Comparison of ENCODE assay signal across 24 mouse cellular contexts in the genomic region with DNA sequence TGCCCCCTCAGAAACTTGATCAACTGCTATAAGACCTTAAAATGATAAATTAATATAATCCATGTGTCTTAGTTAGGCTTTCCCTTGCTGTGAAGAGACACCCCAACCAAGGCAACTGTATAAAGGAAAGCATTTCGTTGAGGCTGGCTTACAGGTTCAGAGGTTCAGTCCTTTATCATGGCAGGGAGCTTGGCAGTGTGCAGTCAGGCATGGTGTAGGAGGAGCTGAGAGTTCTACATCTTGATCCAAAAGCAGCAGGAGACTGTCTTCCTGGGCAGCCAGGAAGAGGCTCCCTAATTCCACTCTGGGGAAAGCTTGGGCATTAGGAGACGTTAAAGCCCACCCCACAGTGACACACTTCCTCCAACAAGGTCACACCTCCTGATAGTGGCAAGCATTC.
DNase-seq lines count a peak whose midpoint lies in the region; ATAC-seq lines count a peak whose summit lies in the region.
"Had no signal": no experiment of that assay in that cellular context is flagged by ENCODE, and none has a peak within 500 bp of the region (broad histone marks: within the 10 kb centered on the region; RNA-seq: fewer than 3 reads in every experiment).

No protein-coding gene starts in this region.

- H3K9ac ChIP-seq in limb, embryonic 13.5 days, result no peak overlapping the region
- no peak overlapping the region for H3K9ac ChIP-seq in lung, embryonic 15.5 days
- H3K9ac ChIP-seq: embryonic facial prominence, embryonic 12.5 days; forebrain, embryonic 13.5 days had no signal

- H3K4me2 ChIP-seq in limb, embryonic 13.5 days (replicated peaks), result no peak overlapping the region
- H3K4me2 ChIP-seq in lung, embryonic 15.5 days, result no peak overlapping the region
- H3K4me2 ChIP-seq: embryonic facial prominence, embryonic 12.5 days; forebrain, embryonic 13.5 days had no signal

- H3K27me3 ChIP-seq in limb, embryonic 13.5 days, result no peaks in the 10 kb centered on the region
- H3K27me3 ChIP-seq in limb, embryonic 10.5 days (ENCODE audit: low read depth, poor library complexity, severe bottlenecking), result no peaks in the 10 kb centered on the region
- H3K27me3 ChIP-seq in lung, embryonic 15.5 days, result no peaks in the 10 kb centered on the region
- H3K27me3 ChIP-seq: CH12.LX; embryonic facial prominence, embryonic 12.5 days; forebrain, embryonic 13.5 days; Patski had no signal

- no peak for ATAC-seq in limb, embryonic 13.5 days (ENCODE audit: low FRiP score, low read depth)
- no peak for ATAC-seq in lung, embryonic 15.5 days (ENCODE audit: borderline replicate concordance, extremely low read depth, low FRiP score, low TSS enrichment)
- ATAC-seq: activated CD4-positive, CD25-positive, alpha-beta regulatory T cell, adult 4 months; CD4-positive, CD25-positive, alpha-beta regulatory T cell, adult 4 months; forebrain, embryonic 13.5 days; Patski had no signal

- no peaks in the 10 kb centered on the region for H3K36me3 ChIP-seq in limb, embryonic 13.5 days
- no peaks in the 10 kb centered on the region for H3K36me3 ChIP-seq in limb, embryonic 10.5 days
- no peaks in the 10 kb centered on the region for H3K36me3 ChIP-seq in lung, embryonic 15.5 days
- H3K36me3 ChIP-seq: embryonic facial prominence, embryonic 10.5 days; embryonic facial prominence, embryonic 12.5 days; G1E had no signal

- H3K4me1 ChIP-seq in limb, embryonic 13.5 days, result peaks cover 50% of the 10 kb centered on the region
- H3K4me1 ChIP-seq in limb, embryonic 10.5 days, result peaks cover 28% of the 10 kb centered on the region
- peaks cover 36% of the 10 kb centered on the region for H3K4me1 ChIP-seq in lung, embryonic 15.5 days

- H3K27ac ChIP-seq in limb, embryonic 13.5 days, result peak overlapping the region; percentile 22; the same call in 1 of the 2 replicates
- H3K27ac ChIP-seq in limb, embryonic 10.5 days, result no peak overlapping the region
- H3K27ac ChIP-seq in lung, embryonic 15.5 days, result peak overlapping the region; percentile 59
- H3K27ac ChIP-seq: embryonic facial prominence, embryonic 10.5 days; embryonic facial prominence, embryonic 12.5 days; forebrain, embryonic 13.5 days had no signal

- no peak overlapping the region for H3K4me3 ChIP-seq in limb, embryonic 13.5 days
- H3K4me3 ChIP-seq in limb, embryonic 10.5 days, result no peak overlapping the region
- no peak overlapping the region for H3K4me3 ChIP-seq in lung, embryonic 15.5 days
- H3K4me3 ChIP-seq: embryonic facial prominence, embryonic 10.5 days; embryonic facial prominence, embryonic 12.5 days; forebrain, embryonic 13.5 days had no signal

- no peaks in the 10 kb centered on the region for H3K9me3 ChIP-seq in limb, embryonic 13.5 days
- H3K9me3 ChIP-seq in limb, embryonic 10.5 days (replicated peaks), result no peaks in the 10 kb centered on the region
- H3K9me3 ChIP-seq in lung, embryonic 15.5 days, result no peaks in the 10 kb centered on the region
- H3K9me3 ChIP-seq: embryonic facial prominence, embryonic 10.5 days; embryonic facial prominence, embryonic 12.5 days; forebrain, embryonic 13.5 days; G1E had no signal

- DNase-seq in kidney, adult 11 months, result peak; percentile 17
- no peak for DNase-seq in kidney, postnatal 14 days
- DNase-seq in kidney, adult 9 months, result peak; percentile 65
- DNase-seq in kidney, postnatal 10 days, result no peak
- no peak for DNase-seq in limb, embryonic 10.5 days (ENCODE audit: low spot score)
- DNase-seq in lung, postnatal 4 days, result no peak
- DNase-seq: adrenal gland, adult 8-10 months; adrenal gland, postnatal 14 days; adrenal gland, postnatal 36 days; B cell, adult 2 months; cerebellum, adult 11-12 months; cerebellum, adult 2 months; cerebellum, adult 9-10 months; cerebellum, postnatal 25 days had no signal

- 48% methylated on average over 2 of the region's 2 CpGs for WGBS in limb, embryonic 13.5 days
- WGBS in limb, embryonic 10.5 days, result 59% methylated on average over 2 of the region's 2 CpGs
- WGBS in lung, embryonic 15.5 days, result 43% methylated on average over 2 of the region's 2 CpGs

Comparison
In these comparisons a context has a peak if more than half of its experiments do, and no peak if none do; other contexts are left out.
1. DNase-seq: peak in kidney, adult 11 months (single experiment) and kidney, adult 9 months (single experiment); none in kidney, postnatal 14 days (single experiment), kidney, postnatal 10 days (single experiment), limb, embryonic 10.5 days (single experiment) and lung, postnatal 4 days (0 of 2).